Mouse (Mus musculus): Measurements from ENCODE around the gene Fggy. TPM values are rescaled to one million over a fixed set of nuclear protein-coding genes. Genes with fewer than 3 reads are reported as not detected.
A peak's percentile ranks its signal among the peaks of the same experiment; 100 is the strongest.

Gene Fggy
- total and polyA plus RNA-seq, 2 experiments, result 99.5 to 189 TPM

- peak overlapping the region; percentile 34; the same call in 1 of the 2 replicates for H3K27ac ChIP-seq (replicated peaks; ENCODE audit: insufficient read depth, low read depth, low read length)
- DNase-seq (ENCODE audit: extremely low read depth, low read depth, low spot score), result peak; percentile 26
- H3K9ac ChIP-seq (ENCODE audit: low read depth, low read length), result no peak overlapping the region
Observed at GRCm38 (mm10) chr4:95741115-95741734, 183.9 kb downstream of the Fggy start.

GRCm38 (mm10) chr4:95742986-95743385 lies 185.7 kb downstream of the Fggy start:
- Histone ChIP-seq H3K4me1 (ENCODE audit: control insufficient read depth, insufficient read depth, low read length) (peaks cover 9% of the 10 kb centered on the region), H3K27me3 (ENCODE audit: control insufficient read depth, insufficient read depth, low read length) (no peaks in the 10 kb centered on the region), H3K4me3 (ENCODE audit: insufficient read depth, low read depth, low read length) (no peak overlapping the region), H3K79me2 (ENCODE audit: control insufficient read depth, insufficient read depth, low read length) (no peaks in the 10 kb centered on the region), H3K36me3 (ENCODE audit: control insufficient read depth, insufficient read depth, low read length) (peaks cover 11% of the 10 kb centered on the region), H3K27ac (replicated peaks; ENCODE audit: insufficient read depth, low read depth, low read length) (no peak overlapping the region), H3K9ac (ENCODE audit: low read depth, low read length) (no peak overlapping the region)
- DNase-seq (ENCODE audit: extremely low read depth, low read depth, low spot score), result peak; percentile 33
- no peak for TF ChIP-seq POLR2A (IDR thresholded peaks at IDR 0.05; ENCODE audit: extremely low read depth, insufficient read depth, low read length)
- no peak for TF ChIP-seq CTCF (IDR thresholded peaks at IDR 0.05; ENCODE audit: low read depth, low read length)
- WGBS, result 37% methylated on average over 4 of the region's 4 CpGs

More at GRCm38 (mm10) chr4:95741115-95741734, 183.9 kb downstream of the Fggy start:
- no peaks in the 10 kb centered on the region for H3K27me3 ChIP-seq (ENCODE audit: control insufficient read depth, insufficient read depth, low read length)
- H3K4me3 ChIP-seq (ENCODE audit: insufficient read depth, low read depth, low read length), result no peak overlapping the region
- peaks cover 16% of the 10 kb centered on the region for H3K4me1 ChIP-seq (ENCODE audit: control insufficient read depth, insufficient read depth, low read length)
- H3K79me2 ChIP-seq (ENCODE audit: control insufficient read depth, insufficient read depth, low read length), result no peaks in the 10 kb centered on the region
- WGBS, result 88% methylated on average over 7 of the region's 7 CpGs
- TF ChIP-seq POLR2A (IDR thresholded peaks at IDR 0.05; ENCODE audit: extremely low read depth, insufficient read depth, low read length) (no peak), CTCF (IDR thresholded peaks at IDR 0.05; ENCODE audit: low read depth, low read length) (no peak)
- H3K36me3 ChIP-seq (ENCODE audit: control insufficient read depth, insufficient read depth, low read length), result peaks cover 11% of the 10 kb centered on the region

- TF ChIP-seq CTCF (IDR thresholded peaks at IDR 0.05; ENCODE audit: low read depth, low read length), result no peak
- TF ChIP-seq POLR2A (IDR thresholded peaks at IDR 0.05; ENCODE audit: extremely low read depth, insufficient read depth, low read length), result no peak
- Histone ChIP-seq H3K9ac (ENCODE audit: low read depth, low read length) (no peak overlapping the region), H3K4me3 (ENCODE audit: insufficient read depth, low read depth, low read length) (no peak overlapping the region), H3K36me3 (ENCODE audit: control insufficient read depth, insufficient read depth, low read length) (peaks cover 3% of the 10 kb centered on the region; the same call in 1 of the 2 replicates), H3K27ac (replicated peaks; ENCODE audit: insufficient read depth, low read depth, low read length) (no peak overlapping the region), H3K79me2 (ENCODE audit: control insufficient read depth, insufficient read depth, low read length) (no peaks in the 10 kb centered on the region), H3K27me3 (ENCODE audit: control insufficient read depth, insufficient read depth, low read length) (no peaks in the 10 kb centered on the region), H3K4me1 (ENCODE audit: control insufficient read depth, insufficient read depth, low read length) (no peaks in the 10 kb centered on the region; the same call in 1 of the 2 replicates)
- WGBS, result 97% methylated on average over 6 of the region's 6 CpGs
- no peak for DNase-seq (ENCODE audit: extremely low read depth, low read depth, low spot score)
Observed at GRCm38 (mm10) chr4:95746954-95747353, 189.6 kb downstream of the Fggy start.

GRCm38 (mm10) chr4:95747415-95748202 lies 190.3 kb downstream of the Fggy start:
- 93% methylated on average over 12 of the region's 12 CpGs for WGBS
- Histone ChIP-seq H3K27ac (replicated peaks; ENCODE audit: insufficient read depth, low read depth, low read length) (no peak overlapping the region), H3K4me1 (ENCODE audit: control insufficient read depth, insufficient read depth, low read length) (no peaks in the 10 kb centered on the region; the same call in 1 of the 2 replicates)

GRCm38 (mm10) chr4:95750186-95750585 lies 192.9 kb downstream of the Fggy start:
- Histone ChIP-seq H3K4me3 (ENCODE audit: insufficient read depth, low read depth, low read length) (no peak overlapping the region), H3K36me3 (ENCODE audit: control insufficient read depth, insufficient read depth, low read length) (no peaks in the 10 kb centered on the region), H3K27me3 (ENCODE audit: control insufficient read depth, insufficient read depth, low read length) (no peaks in the 10 kb centered on the region), H3K9ac (ENCODE audit: low read depth, low read length) (no peak overlapping the region), H3K4me1 (ENCODE audit: control insufficient read depth, insufficient read depth, low read length) (no peaks in the 10 kb centered on the region), H3K79me2 (ENCODE audit: control insufficient read depth, insufficient read depth, low read length) (no peaks in the 10 kb centered on the region), H3K27ac (replicated peaks; ENCODE audit: insufficient read depth, low read depth, low read length) (no peak overlapping the region)
- 87% methylated on average over 5 of the region's 5 CpGs for WGBS
- no peak for TF ChIP-seq CTCF (IDR thresholded peaks at IDR 0.05; ENCODE audit: low read depth, low read length)
- TF ChIP-seq POLR2A (IDR thresholded peaks at IDR 0.05; ENCODE audit: extremely low read depth, insufficient read depth, low read length), result no peak
- DNase-seq (ENCODE audit: extremely low read depth, low read depth, low spot score), result no peak

More at GRCm38 (mm10) chr4:95747415-95748202, 190.3 kb downstream of the Fggy start:
- Histone ChIP-seq H3K36me3 (ENCODE audit: control insufficient read depth, insufficient read depth, low read length) (peaks cover 3% of the 10 kb centered on the region; the same call in 1 of the 2 replicates), H3K79me2 (ENCODE audit: control insufficient read depth, insufficient read depth, low read length) (no peaks in the 10 kb centered on the region), H3K4me3 (ENCODE audit: insufficient read depth, low read depth, low read length) (no peak overlapping the region), H3K27me3 (ENCODE audit: control insufficient read depth, insufficient read depth, low read length) (no peaks in the 10 kb centered on the region), H3K9ac (ENCODE audit: low read depth, low read length) (no peak overlapping the region)
- TF ChIP-seq CTCF (IDR thresholded peaks at IDR 0.05; ENCODE audit: low read depth, low read length), result no peak
- TF ChIP-seq POLR2A (IDR thresholded peaks at IDR 0.05; ENCODE audit: extremely low read depth, insufficient read depth, low read length), result no peak
- DNase-seq (ENCODE audit: extremely low read depth, low read depth, low spot score), result no peak
